Mouse (Mus musculus) embryo, embryonic 10.5 days (tissue): ENCODE results near the gene Hand1.
"Not testable (repeated sequence)": the region's sequence is repeated elsewhere in the genome, so short reads cannot be mapped to it uniquely, and the experiment has no call there.

ENCODE experiments used
- DNase-seq: peaks from one replicate; pipeline ENCODE4 v3.0.0-alpha.2; 2015; ENCODE audit warnings: low spot score

Gene Hand1

GRCm38 (mm10) chr11:57832552-57833201 is at the start of gene Hand1:
Gene Hand1 (minus strand): TSS chr11:57832818.
- DNase-seq = no peak

- no peak for DNase-seq
These were observed 43.5 kb upstream of the Hand1 start for GRCm38 (mm10) chr11:57876157-57876556.

GRCm38 (mm10) chr11:57873014-57873413 is 40.4 kb upstream of the Hand1 start:
- no peak for DNase-seq

GRCm38 (mm10) chr11:57868753-57869460 is 36.3 kb upstream of the Hand1 start:
- peak; percentile 56 for DNase-seq

- peak; percentile 21 for DNase-seq
These were observed 33.8 kb upstream of the Hand1 start for GRCm38 (mm10) chr11:57866466-57866865.

- no peak for DNase-seq
These were observed 32.0 kb upstream of the Hand1 start for GRCm38 (mm10) chr11:57864577-57864976.

GRCm38 (mm10) chr11:57862088-57862487 is 29.5 kb upstream of the Hand1 start:
- DNase-seq = no peak

- DNase-seq = no peak
These were observed 25.1 kb upstream of the Hand1 start for GRCm38 (mm10) chr11:57857709-57858108.

GRCm38 (mm10) chr11:57853571-57853970 is 21.0 kb upstream of the Hand1 start:
- DNase-seq = no peak

GRCm38 (mm10) chr11:57850931-57851330 is 18.3 kb upstream of the Hand1 start:
- no peak for DNase-seq

- no peak for DNase-seq
These were observed 17.7 kb upstream of the Hand1 start for GRCm38 (mm10) chr11:57850298-57850697.

GRCm38 (mm10) chr11:57847396-57847795 is 14.8 kb upstream of the Hand1 start:
- DNase-seq = no peak

- DNase-seq = not testable (repeated sequence)
These were observed 14.1 kb upstream of the Hand1 start for GRCm38 (mm10) chr11:57846421-57847363.

- DNase-seq = no peak
These were observed 8.8 kb upstream of the Hand1 start for GRCm38 (mm10) chr11:57841391-57841790.

- DNase-seq = no peak
These were observed 8.4 kb upstream of the Hand1 start for GRCm38 (mm10) chr11:57840986-57841385.

- no peak for DNase-seq
These were observed 5.5 kb upstream of the Hand1 start for GRCm38 (mm10) chr11:57837861-57838680.

- DNase-seq = peak; percentile 66
These were observed 4.5 kb upstream of the Hand1 start for GRCm38 (mm10) chr11:57836872-57837680.

GRCm38 (mm10) chr11:57836401-57836800 is 3.8 kb upstream of the Hand1 start:
- no peak for DNase-seq

- DNase-seq = no peak
These were observed 3.3 kb upstream of the Hand1 start for GRCm38 (mm10) chr11:57835931-57836330.

GRCm38 (mm10) chr11:57835331-57835730 is 2.7 kb upstream of the Hand1 start:
- no peak for DNase-seq

GRCm38 (mm10) chr11:57834031-57834430 is 1.4 kb upstream of the Hand1 start:
- DNase-seq = no peak
